In genomic region chr1:56681258-56681657, GRCm38 (mm10) we compare ENCODE assay signal across 30 mouse cellular contexts. TPM values are rescaled to one million over a fixed set of nuclear protein-coding genes. Genes with fewer than 3 reads are reported as not detected.
A peak's percentile ranks its signal among the peaks of the same experiment; 100 is the strongest.
DNase-seq lines count a peak whose midpoint lies in the region; ATAC-seq and TF ChIP-seq lines count a peak whose summit lies in the region.
"Had no signal": no experiment of that assay in that cellular context is flagged by ENCODE, and none has a peak within 500 bp of the region (broad histone marks: within the 10 kb centered on the region; RNA-seq: fewer than 3 reads in every experiment).

No protein-coding gene starts in this region.

- ATAC-seq in megakaryocyte-erythroid progenitor cell, adult 5-6 weeks (replicated peaks; ENCODE audit: low FRiP score, low TSS enrichment, poor library complexity, severe bottlenecking): no peak
- ATAC-seq: activated CD4-positive, CD25-positive, alpha-beta regulatory T cell, adult 4 months; CD4-positive, CD25-positive, alpha-beta regulatory T cell, adult 4 months; forebrain, embryonic 14.5 days; forebrain, postnatal 0 days; Patski had no signal

- H3K27ac ChIP-seq in embryonic fibroblast, embryonic 13.5 days (ENCODE audit: insufficient read depth, low read length): peak overlapping the region; percentile 74; the same call in 1 of the 2 replicates
- H3K27ac ChIP-seq: embryonic facial prominence, embryonic 10.5 days; embryonic facial prominence, embryonic 12.5 days; forebrain, embryonic 10.5 days; forebrain, embryonic 12.5 days had no signal

- peak; percentile 81 for DNase-seq in 3T3-L1 (ENCODE audit: low read depth, low spot score)
- DNase-seq in Muller cell, postnatal 12 days (ENCODE audit: inconsistent ontology term): peak; percentile 58
- DNase-seq in layer of hippocampus, postnatal 25 days (ENCODE audit: extremely low spot score in 1 of 2, low spot score in 1 of 2): no peak
- no peak for DNase-seq in left cerebral cortex, postnatal 4 days
- DNase-seq in frontal cortex, postnatal 14 days (ENCODE audit: low spot score in 2 of 2): no peak
- DNase-seq: adrenal gland, adult 8-10 months; adrenal gland, postnatal 14 days; adrenal gland, postnatal 36 days; cerebellum, adult 11-12 months; cerebellum, adult 2 months; cerebellum, adult 9-10 months; cerebellum, postnatal 10 days; cerebellum, postnatal 25 days; forebrain, postnatal 0 days had no signal

- 0 out of 2 replicates have a peak, but pooled peaks cover 2% of the 10 kb centered on the region for H3K4me1 ChIP-seq in embryonic fibroblast, embryonic 13.5 days (ENCODE audit: control insufficient read depth, insufficient read depth, low read length)
- H3K4me1 ChIP-seq: embryonic facial prominence, embryonic 10.5 days; embryonic facial prominence, embryonic 12.5 days; forebrain, embryonic 10.5 days; forebrain, embryonic 12.5 days had no signal

- no peak overlapping the region for H3K4me3 ChIP-seq in embryonic fibroblast, embryonic 13.5 days (ENCODE audit: insufficient read depth, low read length)
- H3K4me3 ChIP-seq: embryonic facial prominence, embryonic 10.5 days; embryonic facial prominence, embryonic 12.5 days; erythroblast, embryonic 14.5 days; forebrain, embryonic 10.5 days; forebrain, embryonic 12.5 days had no signal

- TF ChIP-seq POLR2A in embryonic fibroblast, embryonic 13.5 days (IDR thresholded peaks at IDR 0.05; ENCODE audit: low read depth, low read length): no peak

- TF ChIP-seq CTCF in embryonic fibroblast, embryonic 13.5 days (IDR thresholded peaks at IDR 0.05; ENCODE audit: borderline replicate concordance, insufficient read depth, low read length): no peak

- intact Hi-C loops in left cerebral cortex, postnatal 4 days (cut with DNase I): no loop called here

RNA-seq across cellular contexts. Expression of gene Hsfy2, which starts 44.0 kb away (rescaled TPM):
- not detected in 2 replicates for polyA plus RNA-seq in embryonic fibroblast, embryonic 13.5 days (2011; ENCODE audit: insufficient read length, low read depth, missing spikeins)
- total RNA-seq in layer of hippocampus, postnatal 25 days (2021): not detected
- total RNA-seq in left cerebral cortex, postnatal 4 days (2021): not detected
- total RNA-seq in megakaryocyte-erythroid progenitor cell, adult 5-6 weeks (2014; fragmentation: Nextera tagmentation): not detected in 2 replicates
- not detected in 2 replicates for total RNA-seq in megakaryocyte-erythroid progenitor cell, adult 5-6 weeks (2017)
- total RNA-seq: adrenal gland, adult 18-20 months; adrenal gland, adult 8-10 months; adrenal gland, postnatal 14 days; adrenal gland, postnatal 36 days; CH12.LX; forebrain, postnatal 0 days had no signal
- polyA plus RNA-seq: activated CD4-positive, CD25-positive, alpha-beta regulatory T cell, adult 4 months; CD4-positive, CD25-positive, alpha-beta regulatory T cell, adult 4 months; cerebellum, adult 2 months; cortical plate, adult 2 months; embryonic facial prominence, embryonic 10.5 days; embryonic facial prominence, embryonic 12.5 days; embryonic facial prominence, embryonic 14.5 days; erythroblast, embryonic 14.5 days; forebrain, embryonic 10.5 days; forebrain, embryonic 12.5 days; forebrain, embryonic 14.5 days; forebrain, postnatal 0 days; G1E; Patski had no signal

Comparison
In these comparisons a context has a peak if more than half of its experiments do, and no peak if none do; other contexts are left out.
1. DNase-seq: peak in 3T3-L1 (single experiment) and Muller cell, postnatal 12 days (single experiment); none in layer of hippocampus, postnatal 25 days (0 of 2), left cerebral cortex, postnatal 4 days (single experiment) and frontal cortex, postnatal 14 days (0 of 2).